Mouse (Mus musculus) hindbrain, embryonic 14.5 days (tissue): ENCODE measurements at regions not wholly inside any gene's neighbourhood (a gene's known extent, or its start where the extent isn't known, plus 50 kb on each side); places are given as distances from the start of the nearest gene placed in this dataset.

Experiments used
- ATAC-seq: fragments of 200-750 bp; cut with Nextera tagmentation; 2 replicates; pipeline ENCODE4 v1.8.0; 2017; ENCODE audit warnings: moderate number of reproducible peaks, mild to moderate bottlenecking, moderate TSS enrichment, moderate library complexity; ENCODE audit not compliant: low FRiP score
- DNase-seq: peaks from one replicate; pipeline ENCODE4 v3.0.0-alpha.2; 2015; ENCODE audit warnings: low spot score
- H3K27ac ChIP-seq: fragments of 300-500 bp; sonication (generic); 2 replicates; pipeline ENCODE4 v1.5.1; 2014; ENCODE audit warnings: mild to moderate bottlenecking, moderate library complexity
- H3K27me3 ChIP-seq: fragments of 300-500 bp; sonication (generic); 2 replicates; pipeline ENCODE4 v1.6.1; 2014; ENCODE audit warnings: mild to moderate bottlenecking, low read length, mixed read lengths; ENCODE audit not compliant: control insufficient read depth, insufficient read depth
- H3K36me3 ChIP-seq: fragments of 300-500 bp; sonication (generic); replicated peaks from 2 replicates; pipeline ENCODE4 v1.6.1; 2014; ENCODE audit not compliant: control insufficient read depth, insufficient read depth
- H3K4me1 ChIP-seq: fragments of 300-500 bp; sonication (generic); replicated peaks from 2 replicates; pipeline ENCODE4 v1.6.1; 2014; ENCODE audit warnings: antibody characterized with exemption, low read length, mixed read lengths; ENCODE audit not compliant: control insufficient read depth, insufficient read depth
- H3K4me2 ChIP-seq: fragments of 300-500 bp; sonication (generic); replicated peaks from 2 replicates; pipeline ENCODE4 v1.6.1; 2014; ENCODE audit warnings: mild to moderate bottlenecking, moderate library complexity
- H3K4me3 ChIP-seq: fragments of 300-500 bp; sonication (generic); replicated peaks from 2 replicates; pipeline ENCODE4 v1.5.1; 2014; ENCODE audit warnings: mild to moderate bottlenecking, low read length
- H3K9ac ChIP-seq: fragments of 300-500 bp; sonication (generic); 2 replicates; pipeline ENCODE4 v1.6.1; 2014
- H3K9me3 ChIP-seq: fragments of 300-500 bp; sonication (generic); 2 replicates; pipeline ENCODE4 v1.6.1; 2016; ENCODE audit warnings: low read length; ENCODE audit not compliant: control insufficient read depth
- WGBS: fragments of 180-500 bp; shearing (Covaris S2); extraction: QIAGEN DNeasy Blood & Tissue Kit; methylation state at CpG from one replicate; pipeline ENCODE4 v1.1.7; 2014; 5-methylcytosine and 5-hydroxymethylcytosine counted together

DNA sequence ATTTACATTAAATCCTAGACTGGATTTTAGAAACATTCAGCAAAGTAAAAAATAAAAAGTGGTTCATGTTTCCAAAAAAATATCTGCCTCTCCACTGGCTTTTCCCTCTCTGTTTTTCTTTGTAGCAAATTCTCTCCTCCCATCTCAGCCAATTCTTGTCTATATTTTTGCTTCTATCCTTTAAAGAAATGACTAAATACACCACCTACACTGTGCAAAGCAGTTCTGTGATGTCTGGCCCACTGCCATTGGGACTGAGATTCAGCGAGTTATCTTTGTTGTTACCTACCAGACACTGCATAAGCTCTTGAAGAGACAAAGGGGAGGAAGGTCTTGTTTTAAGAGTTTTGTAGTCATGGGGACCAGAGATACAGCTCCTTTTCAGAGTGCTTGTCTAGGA, 835.8 kb upstream of the Klhl29 start:
- no peaks in the 10 kb centered on the region for H3K36me3 ChIP-seq
- no peaks in the 10 kb centered on the region for H3K9me3 ChIP-seq
- no peak for DNase-seq
- no peak for ATAC-seq
- H3K27ac ChIP-seq: no peak overlapping the region
- no peak overlapping the region for H3K4me3 ChIP-seq
- H3K27me3 ChIP-seq: no peaks in the 10 kb centered on the region
- 62% methylated on average over 1 of the region's 1 CpGs for WGBS
- H3K9ac ChIP-seq: no peak overlapping the region
- no peak overlapping the region for H3K4me2 ChIP-seq
- no peaks in the 10 kb centered on the region for H3K4me1 ChIP-seq

DNA sequence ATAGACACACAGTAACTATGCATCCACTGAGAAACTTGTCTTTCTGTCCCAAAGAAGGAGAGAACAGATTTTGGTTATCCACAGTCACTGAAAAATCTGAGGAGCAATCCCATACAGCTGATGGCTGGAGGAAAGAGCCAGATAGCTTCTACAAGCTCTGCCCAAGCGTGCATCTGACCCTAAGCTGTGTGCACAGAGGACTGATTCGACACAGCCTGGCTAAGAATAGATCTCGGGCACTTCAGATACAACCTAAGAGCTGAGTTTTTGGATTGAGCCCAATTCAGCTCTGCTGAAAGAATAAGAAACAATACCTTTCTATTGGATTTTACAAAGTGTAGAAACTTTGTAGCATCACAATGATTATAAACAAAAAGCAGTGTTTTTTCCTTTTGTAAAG, 813.8 kb upstream of the Klhl29 start:
- DNase-seq (no peak), ATAC-seq (no peak)
- Histone ChIP-seq H3K27me3 (no peaks in the 10 kb centered on the region), H3K4me1 (no peaks in the 10 kb centered on the region), H3K9me3 (no peaks in the 10 kb centered on the region), H3K36me3 (no peaks in the 10 kb centered on the region), H3K27ac (no peak overlapping the region), H3K9ac (no peak overlapping the region), H3K4me3 (no peak overlapping the region), H3K4me2 (no peak overlapping the region)
- 50% methylated on average over 3 of the region's 3 CpGs for WGBS

DNA sequence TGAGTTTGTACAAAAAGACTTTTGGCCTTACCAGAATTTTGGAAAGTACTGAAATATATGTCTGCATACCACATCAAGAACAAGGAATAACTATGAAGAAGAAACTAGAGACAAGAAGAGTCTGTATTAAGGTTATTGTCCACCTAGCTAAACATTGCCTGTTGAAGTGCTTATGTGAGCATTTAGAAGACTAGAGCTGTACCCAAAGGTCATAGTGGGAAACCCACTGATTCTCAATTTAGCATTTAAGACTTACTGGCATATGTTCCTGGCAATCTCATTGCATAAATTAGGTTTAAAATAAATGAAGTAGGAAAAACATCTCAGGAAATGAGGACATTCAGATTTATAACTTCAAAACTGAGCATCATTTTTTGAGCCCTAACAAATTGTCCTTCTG, 793.3 kb upstream of the Klhl29 start:
- no peaks in the 10 kb centered on the region for H3K4me1 ChIP-seq
- no peak overlapping the region for H3K9ac ChIP-seq
- no peak overlapping the region for H3K4me3 ChIP-seq
- no peak overlapping the region for H3K4me2 ChIP-seq
- DNase-seq (no peak), ATAC-seq (no peak)
- no peaks in the 10 kb centered on the region for H3K36me3 ChIP-seq
- no peaks in the 10 kb centered on the region for H3K27me3 ChIP-seq
- no peaks in the 10 kb centered on the region for H3K9me3 ChIP-seq
- H3K27ac ChIP-seq: no peak overlapping the region

DNA sequence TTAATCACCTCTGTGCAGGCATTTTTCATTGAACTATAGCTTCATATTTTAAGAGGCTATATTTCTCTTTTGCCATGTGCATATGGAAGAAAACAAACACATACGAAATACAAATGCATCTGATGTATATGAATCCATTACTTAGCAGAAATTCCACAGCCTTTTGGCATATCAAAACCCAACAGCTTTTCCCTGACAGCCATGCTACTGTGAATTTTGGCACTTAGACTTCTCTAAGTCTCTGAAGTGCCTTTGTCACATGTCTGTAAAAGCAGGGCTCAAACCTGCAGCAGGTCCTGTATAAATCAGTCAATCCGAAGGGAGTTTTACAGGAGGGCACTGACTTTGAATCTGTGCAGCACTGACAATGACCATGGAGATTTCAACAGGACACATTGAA, 778.8 kb upstream of the Klhl29 start:
- Histone ChIP-seq H3K4me3 (no peak overlapping the region), H3K9me3 (no peaks in the 10 kb centered on the region), H3K36me3 (no peaks in the 10 kb centered on the region), H3K4me1 (no peaks in the 10 kb centered on the region), H3K9ac (no peak overlapping the region), H3K27ac (no peak overlapping the region), H3K4me2 (no peak overlapping the region), H3K27me3 (no peaks in the 10 kb centered on the region)
- ATAC-seq (no peak), DNase-seq (no peak)
- 87% methylated on average over 2 of the region's 2 CpGs for WGBS

DNA sequence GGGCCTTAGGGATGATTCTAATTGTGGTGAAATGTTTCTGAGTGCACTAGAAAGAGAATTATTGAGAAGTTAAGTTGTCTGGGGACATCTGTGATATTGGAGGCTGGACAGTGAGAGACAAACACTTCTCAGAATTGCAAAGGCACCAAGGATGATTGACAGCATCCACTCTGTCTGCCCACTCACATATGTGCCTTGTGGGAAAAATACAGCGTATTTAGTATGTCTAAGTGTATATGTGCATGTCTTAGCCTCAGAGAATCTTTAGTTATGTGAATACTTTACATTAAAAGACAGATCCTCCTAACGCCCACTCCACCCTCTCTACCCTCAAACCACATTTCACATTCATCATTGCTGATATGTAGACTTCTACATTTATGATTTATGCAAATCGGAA, 776.0 kb upstream of the Klhl29 start:
- DNase-seq: no peak
- WGBS: 91% methylated on average over 3 of the region's 3 CpGs
- Histone ChIP-seq H3K4me3 (no peak overlapping the region), H3K36me3 (no peaks in the 10 kb centered on the region), H3K4me1 (no peaks in the 10 kb centered on the region), H3K4me2 (no peak overlapping the region), H3K9ac (no peak overlapping the region), H3K27me3 (no peaks in the 10 kb centered on the region), H3K9me3 (no peaks in the 10 kb centered on the region), H3K27ac (no peak overlapping the region)
- ATAC-seq: no peak

DNA sequence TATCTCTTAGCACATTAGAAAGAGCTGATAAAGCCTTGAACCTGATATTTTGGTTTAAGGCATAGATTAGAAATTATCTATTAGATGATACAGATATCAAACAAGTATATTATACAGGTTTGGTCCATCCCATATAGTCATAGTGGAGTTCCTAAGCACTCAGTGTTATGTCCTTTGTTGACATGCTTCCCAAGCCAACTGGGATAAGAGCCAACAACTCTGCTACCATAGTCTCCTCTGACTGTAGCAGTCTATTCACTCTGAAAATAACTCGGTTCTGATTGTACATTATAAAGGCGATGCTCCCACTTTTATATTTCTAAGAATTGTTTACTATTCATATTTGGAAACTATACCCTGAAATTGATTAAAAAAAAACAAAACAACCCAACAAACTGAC, 757.0 kb upstream of the Klhl29 start:
- Histone ChIP-seq H3K36me3 (no peaks in the 10 kb centered on the region), H3K4me3 (no peak overlapping the region), H3K4me2 (no peak overlapping the region), H3K27ac (no peak overlapping the region), H3K9ac (no peak overlapping the region), H3K27me3 (no peaks in the 10 kb centered on the region), H3K9me3 (no peaks in the 10 kb centered on the region), H3K4me1 (no peaks in the 10 kb centered on the region)
- 92% methylated on average over 2 of the region's 2 CpGs for WGBS
- DNase-seq: no peak
- ATAC-seq: no peak

DNA sequence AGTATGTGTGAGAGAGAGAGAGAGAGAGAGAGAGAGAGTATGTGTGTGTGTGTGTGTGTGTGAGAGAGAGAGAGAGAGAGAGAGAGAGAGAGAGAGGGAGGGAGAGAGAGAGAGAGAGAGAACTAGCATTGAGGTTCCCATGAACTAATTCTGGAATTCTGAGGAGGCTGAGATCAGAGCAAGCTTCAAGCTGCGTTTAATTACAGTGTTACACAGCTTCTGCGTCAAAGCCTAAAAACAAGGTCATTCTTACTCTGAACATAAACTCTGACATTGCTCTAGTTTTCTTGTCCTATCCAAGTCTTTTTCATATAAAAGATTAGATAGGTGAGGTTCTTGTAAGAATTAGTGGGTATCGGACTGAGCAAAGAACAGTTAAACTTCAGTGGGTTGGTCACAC, 744.1 kb upstream of the Klhl29 start:
- DNase-seq (no peak), ATAC-seq (no peak)
- WGBS: 83% methylated on average over 3 of the region's 3 CpGs

DNA sequence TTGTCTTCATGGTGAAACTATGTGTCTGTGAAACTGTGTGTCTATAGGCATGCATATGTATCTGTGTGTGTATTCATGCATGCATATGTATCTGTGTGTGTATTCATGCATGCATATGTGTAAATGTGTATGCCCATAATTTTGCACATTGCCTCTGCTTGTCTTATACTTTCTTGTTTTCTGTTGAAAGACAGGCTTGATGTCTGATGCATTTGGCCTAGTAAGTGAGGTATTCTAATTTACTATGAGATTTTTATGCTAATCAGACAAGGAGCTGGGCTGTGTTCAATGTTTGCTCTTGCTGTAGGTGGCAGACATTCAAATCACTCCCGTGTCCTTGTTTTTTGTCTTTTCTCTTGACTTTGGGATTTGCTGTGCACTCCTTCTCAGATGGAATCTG, 739.8 kb upstream of the Klhl29 start:
- H3K4me1 ChIP-seq: no peaks in the 10 kb centered on the region
- DNase-seq (no peak), ATAC-seq (no peak)
- H3K36me3 ChIP-seq: no peaks in the 10 kb centered on the region
- no peak overlapping the region for H3K27ac ChIP-seq
- no peak overlapping the region for H3K4me3 ChIP-seq
- H3K4me2 ChIP-seq: no peak overlapping the region
- 79% methylated on average over 1 of the region's 1 CpGs for WGBS
- no peaks in the 10 kb centered on the region for H3K9me3 ChIP-seq
- no peaks in the 10 kb centered on the region for H3K27me3 ChIP-seq
- H3K9ac ChIP-seq: no peak overlapping the region

More for the DNA sequence above, 744.1 kb upstream of the Klhl29 start:
- Histone ChIP-seq H3K36me3 (no peaks in the 10 kb centered on the region), H3K9me3 (no peaks in the 10 kb centered on the region), H3K4me2 (no peak overlapping the region), H3K27me3 (no peaks in the 10 kb centered on the region), H3K9ac (no peak overlapping the region), H3K27ac (no peak overlapping the region), H3K4me3 (no peak overlapping the region), H3K4me1 (no peaks in the 10 kb centered on the region)

DNA sequence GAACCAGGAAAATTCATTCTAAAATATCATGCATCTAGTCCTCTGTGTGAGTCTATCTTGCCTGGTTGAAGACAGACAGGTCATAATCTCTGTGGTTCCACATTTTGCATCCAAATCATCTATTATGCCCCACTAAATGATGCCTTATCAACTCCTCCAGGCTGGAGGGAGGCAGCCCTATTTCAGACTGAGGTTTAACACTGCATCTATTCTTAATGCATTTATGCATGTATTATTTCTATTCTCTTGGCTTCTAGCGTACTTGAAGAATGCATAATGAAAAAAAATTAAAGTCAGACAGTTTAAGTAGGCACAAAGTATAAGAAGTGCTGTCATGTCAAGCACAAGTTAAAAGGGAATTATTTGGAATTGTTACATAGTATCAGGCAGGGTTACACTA, 721.8 kb upstream of the Klhl29 start:
- no peak overlapping the region for H3K4me2 ChIP-seq
- no peak overlapping the region for H3K4me3 ChIP-seq
- no peak overlapping the region for H3K27ac ChIP-seq
- H3K9me3 ChIP-seq: no peaks in the 10 kb centered on the region
- H3K4me1 ChIP-seq: no peaks in the 10 kb centered on the region
- H3K27me3 ChIP-seq: no peaks in the 10 kb centered on the region
- WGBS: 56% methylated on average over 1 of the region's 1 CpGs
- ATAC-seq: no peak
- no peaks in the 10 kb centered on the region for H3K36me3 ChIP-seq
- no peak overlapping the region for H3K9ac ChIP-seq
- no peak for DNase-seq

DNA sequence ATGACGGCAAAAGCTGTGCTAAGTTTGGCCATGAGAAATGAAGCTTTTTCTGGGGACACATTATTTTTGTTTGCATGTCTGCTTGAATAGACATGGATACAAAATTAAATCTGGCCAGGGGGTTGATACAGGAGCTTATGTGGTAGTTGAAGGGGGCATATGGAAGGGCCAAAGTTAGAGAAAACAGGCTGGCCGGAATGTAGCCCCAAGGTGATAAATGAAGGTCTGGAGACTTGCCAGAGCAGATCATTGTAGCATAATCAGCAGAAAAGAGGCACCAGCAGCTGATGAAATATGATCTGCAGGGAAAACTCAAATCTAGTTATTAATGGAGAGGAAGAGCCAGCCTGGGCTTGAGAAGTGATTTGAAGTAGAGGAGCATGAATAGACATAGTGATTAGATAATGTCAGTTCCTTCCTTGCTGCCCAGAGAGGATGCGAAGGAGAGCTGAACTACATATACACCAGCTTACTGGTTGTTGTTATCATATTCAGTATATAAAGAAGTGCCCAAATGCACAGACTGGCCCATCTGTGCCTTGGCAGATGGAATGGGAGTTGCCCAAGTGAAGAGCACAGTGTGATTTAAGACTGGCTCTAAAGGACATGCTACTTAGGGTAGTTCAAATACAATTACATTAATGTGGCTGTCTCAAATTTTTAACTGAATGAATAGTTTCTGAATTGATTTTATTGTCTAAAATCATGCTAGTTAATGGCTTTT, 712.3 kb upstream of the Klhl29 start:
- peak; percentile 68 for ATAC-seq
- H3K4me3 ChIP-seq: no peak overlapping the region
- no peaks in the 10 kb centered on the region for H3K36me3 ChIP-seq
- WGBS: 32% methylated on average over 3 of the region's 3 CpGs
- no peaks in the 10 kb centered on the region; the same call in 1 of the 2 replicates for H3K4me1 ChIP-seq
- no peak overlapping the region for H3K9ac ChIP-seq
- peak overlapping the region; percentile 38; the same call in 1 of the 2 replicates for H3K27ac ChIP-seq
- DNase-seq: peak; percentile 50
- H3K9me3 ChIP-seq: no peaks in the 10 kb centered on the region
- H3K4me2 ChIP-seq: no peak overlapping the region
- H3K27me3 ChIP-seq: no peaks in the 10 kb centered on the region
